Mouse (Mus musculus) liver, embryonic 13.5 days (tissue): ENCODE data around the gene Tcp11l1. TPM values are rescaled to one million over a fixed set of nuclear protein-coding genes. Genes with fewer than 3 reads are reported as not detected.

Experiments
- ATAC-seq: fragments of 200-750 bp; cut with Nextera tagmentation; 2 replicates; pipeline ENCODE4 v1.8.0; 2017; ENCODE audit warnings: low read depth, mild to moderate bottlenecking, moderate number of reproducible peaks, moderate library complexity
- DNase-seq: peaks from one replicate; pipeline ENCODE4 v3.0.0; 2022
- H3K27ac ChIP-seq: fragments of 300-500 bp; sonication (generic); 2 replicates; pipeline ENCODE4 v1.5.1; 2015; ENCODE audit warnings: moderate library complexity, mild to moderate bottlenecking, inconsistent platforms
- H3K27me3 ChIP-seq: fragments of 300-500 bp; sonication (generic); 2 replicates; pipeline ENCODE4 v1.6.1; 2015; ENCODE audit warnings: mild to moderate bottlenecking, inconsistent platforms
- H3K36me3 ChIP-seq: fragments of 300-500 bp; sonication (generic); 2 replicates; pipeline ENCODE4 v1.6.1; 2015; ENCODE audit warnings: mild to moderate bottlenecking, inconsistent platforms
- H3K4me1 ChIP-seq: fragments of 300-500 bp; sonication (generic); replicated peaks from 2 replicates; pipeline ENCODE4 v1.6.1; 2015; ENCODE audit warnings: inconsistent platforms
- H3K4me2 ChIP-seq: fragments of 300-500 bp; sonication (generic); 2 replicates; pipeline ENCODE4 v1.6.1; 2015; ENCODE audit warnings: inconsistent platforms, mild to moderate bottlenecking, moderate library complexity
- H3K4me3 ChIP-seq: fragments of 300-500 bp; sonication (generic); replicated peaks from 2 replicates; pipeline ENCODE4 v1.5.1; 2015; ENCODE audit warnings: mild to moderate bottlenecking, inconsistent platforms
- H3K9ac ChIP-seq: fragments of 300-500 bp; sonication (generic); 2 replicates; pipeline ENCODE4 v1.6.1; 2015; ENCODE audit warnings: mild to moderate bottlenecking, inconsistent platforms
- H3K9me3 ChIP-seq: fragments of 300-500 bp; sonication (generic); replicated peaks from 2 replicates; pipeline ENCODE4 v1.6.1; 2016; ENCODE audit warnings: inconsistent platforms
- WGBS: fragments of 180-500 bp; shearing (Covaris S2); methylation state at CpG from one replicate; pipeline ENCODE4 v1.1.7; 2015; ENCODE audit not compliant: insufficient replicate concordance; 5-methylcytosine and 5-hydroxymethylcytosine counted together
- polyA plus RNA-seq: library from polyadenylated mRNA; unstranded; fragments of >200 nt; fragmentation: Nextera tagmentation; extraction: Ambion mirVana; gene quantifications from 2 replicates; pipeline ENCODE4 v1.2.1, GENCODE M21; 2015

Gene Tcp11l1
- 6.8 and 6.9 TPM in 2 replicates for polyA plus RNA-seq

DNA sequence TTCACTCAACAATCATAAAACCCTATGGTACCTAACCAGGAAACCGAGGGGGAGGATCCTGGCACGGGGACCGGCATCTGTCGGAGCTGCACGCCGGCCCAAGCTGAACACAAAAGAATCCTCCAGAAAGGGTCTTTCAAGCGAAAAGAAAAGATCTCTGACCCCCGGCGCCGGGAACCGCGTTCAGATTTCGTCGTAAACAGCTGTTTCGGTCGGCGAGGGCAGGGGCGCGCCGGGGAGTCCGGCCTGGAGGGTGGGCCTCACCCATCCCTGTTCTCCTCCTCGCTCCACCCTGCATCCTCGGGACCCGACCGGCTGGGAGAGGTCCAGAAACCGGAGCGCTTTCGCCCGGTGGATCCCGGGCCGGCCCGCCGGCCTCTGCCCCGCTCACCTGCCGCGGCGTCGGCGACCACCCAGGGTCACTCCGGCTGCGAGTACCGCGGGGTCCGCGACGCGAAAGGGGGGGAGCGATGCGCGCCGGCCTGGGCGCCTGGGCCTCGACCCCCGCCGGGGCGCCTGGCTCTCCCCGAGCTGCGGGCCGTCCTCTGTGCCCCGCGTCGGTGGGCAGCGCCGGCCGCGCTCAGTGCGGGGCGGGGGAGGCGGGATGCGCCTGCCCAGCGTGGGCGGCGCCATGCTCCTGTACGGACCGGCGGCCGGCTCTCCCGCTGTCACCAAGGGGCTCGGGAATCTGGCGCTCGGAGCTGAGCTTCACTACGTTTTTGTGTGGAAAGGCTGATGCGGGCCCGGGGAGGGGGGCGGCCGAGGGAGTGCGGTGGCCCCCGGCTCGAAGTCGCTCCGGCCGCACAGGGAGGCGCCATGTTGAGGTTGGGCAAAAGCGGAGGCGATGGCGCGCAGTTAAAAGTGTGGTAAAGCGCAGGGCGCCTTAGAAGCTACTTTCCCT lies at the start of gene Tcp11l1:
Gene Tcp11l1, minus strand, starts transcription at position 585 of the 901 bp plus-strand sequence.
- H3K27ac ChIP-seq, result no peak within 1 kb of the TSS

GRCm38 (mm10) chr2:104750611-104751010 lies 38.6 kb upstream of the Tcp11l1 start:
- WGBS, result 49% methylated on average over 3 of the region's 3 CpGs
- no peak for ATAC-seq
- Histone ChIP-seq H3K9ac (no peak overlapping the region), H3K27me3 (no peaks in the 10 kb centered on the region), H3K4me2 (no peak overlapping the region), H3K4me1 (no peaks in the 10 kb centered on the region), H3K27ac (no peak overlapping the region), H3K4me3 (no peak overlapping the region), H3K36me3 (no peaks in the 10 kb centered on the region), H3K9me3 (no peaks in the 10 kb centered on the region)
- DNase-seq, result no peak

More for the DNA sequence above, at the start of gene Tcp11l1:
- Histone ChIP-seq H3K4me3 (peak within 1 kb of the TSS; percentile 68), H3K27me3 (peaks cover 45% of the 10 kb centered on the region), H3K36me3 (no peaks in the 10 kb centered on the region), H3K4me1 (peaks cover 11% of the 10 kb centered on the region), H3K4me2 (peak within 1 kb of the TSS; percentile 68), H3K9ac (peak within 1 kb of the TSS; percentile 69), H3K9me3 (no peaks in the 10 kb centered on the region)
- under 1% methylated on average over 73 of the region's 99 CpGs for WGBS
- ATAC-seq (peak; percentile 70), DNase-seq (peak; percentile 19)

DNA sequence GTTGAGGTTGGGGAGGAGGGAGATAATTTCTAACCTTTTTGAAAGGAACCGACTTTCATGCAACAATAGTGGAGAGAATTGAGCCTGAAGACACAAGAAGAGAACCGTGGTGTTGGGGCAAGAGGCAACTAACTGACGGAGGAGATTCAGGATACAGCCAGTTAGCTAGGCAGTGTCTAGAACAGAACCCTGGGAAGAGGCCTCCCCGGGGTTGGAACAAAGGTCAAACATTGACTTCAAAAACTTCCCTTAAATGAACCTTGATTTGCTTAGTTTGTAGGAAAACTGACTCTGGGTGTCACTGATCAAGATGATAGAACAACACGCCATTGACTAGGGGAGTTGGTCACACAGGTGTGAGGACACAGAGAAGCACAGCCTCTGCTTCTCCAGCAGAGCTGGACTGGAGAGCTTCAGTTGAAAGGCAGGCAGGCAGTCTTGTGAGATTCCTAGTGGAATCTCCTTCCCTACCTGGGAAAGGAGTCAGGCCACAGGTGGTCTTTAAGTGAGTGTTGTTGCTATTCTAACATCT lies 36.7 kb upstream of the Tcp11l1 start:
- Histone ChIP-seq H3K36me3 (no peaks in the 10 kb centered on the region), H3K4me3 (no peak overlapping the region), H3K4me2 (no peak overlapping the region), H3K9me3 (no peaks in the 10 kb centered on the region), H3K4me1 (no peaks in the 10 kb centered on the region), H3K27me3 (no peaks in the 10 kb centered on the region), H3K27ac (no peak overlapping the region), H3K9ac (no peak overlapping the region)
- no peak for ATAC-seq
- 59% methylated on average over 5 of the region's 5 CpGs for WGBS
- DNase-seq, result no peak

DNA sequence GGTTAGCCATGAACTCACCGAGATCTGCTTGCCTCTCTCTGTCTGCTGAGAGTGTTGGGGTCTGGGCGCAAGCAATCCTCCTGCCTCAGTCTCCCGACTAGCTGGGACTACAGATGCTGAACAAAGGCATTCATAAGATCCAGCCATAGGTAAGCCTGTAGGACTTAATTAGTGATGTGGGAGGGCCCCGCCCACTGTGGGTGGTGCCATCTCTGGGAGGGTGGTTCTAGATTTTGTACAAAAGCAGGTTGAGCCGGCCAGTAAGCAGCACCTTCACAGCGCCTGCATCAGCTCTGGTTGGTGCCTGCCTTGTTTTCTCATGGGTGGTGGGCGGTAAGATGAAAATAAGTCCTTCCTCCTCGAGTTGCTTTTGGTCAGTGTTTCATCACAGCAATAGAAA lies 34.3 kb upstream of the Tcp11l1 start:
- Histone ChIP-seq H3K9me3 (no peaks in the 10 kb centered on the region), H3K27ac (no peak overlapping the region), H3K9ac (no peak overlapping the region), H3K4me3 (no peak overlapping the region), H3K4me1 (peaks cover 2% of the 10 kb centered on the region; the same call in 1 of the 2 replicates), H3K4me2 (no peak overlapping the region), H3K27me3 (peaks cover 24% of the 10 kb centered on the region), H3K36me3 (no peaks in the 10 kb centered on the region)
- ATAC-seq (no peak), DNase-seq (peak; percentile 34)
- 42% methylated on average over 8 of the region's 8 CpGs for WGBS

DNA sequence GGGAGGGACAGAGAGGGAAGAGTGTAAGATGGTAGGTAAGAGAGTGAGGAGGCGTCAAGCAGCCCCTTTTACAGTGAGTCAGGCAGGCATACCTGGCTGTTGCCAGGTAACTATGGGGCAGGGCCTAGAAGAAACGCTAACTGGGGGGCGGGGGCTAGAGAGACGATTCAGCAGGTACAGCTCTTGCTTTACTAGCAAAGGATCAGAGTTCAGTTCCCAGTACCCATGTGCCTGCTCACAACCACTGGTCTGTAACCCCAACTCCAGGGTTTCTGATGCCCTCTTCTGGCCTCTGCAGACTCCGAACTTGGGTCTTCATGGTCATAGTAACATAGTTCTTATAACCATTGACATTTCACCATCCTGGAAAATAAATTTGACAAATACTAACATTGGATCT lies 32.0 kb upstream of the Tcp11l1 start:
- no peaks in the 10 kb centered on the region for H3K9me3 ChIP-seq
- H3K4me1 ChIP-seq, result peaks cover 2% of the 10 kb centered on the region; the same call in 1 of the 2 replicates
- H3K4me2 ChIP-seq, result no peak overlapping the region
- WGBS, result 46% methylated on average over 5 of the region's 5 CpGs
- ATAC-seq (no peak), DNase-seq (no peak)
- H3K36me3 ChIP-seq, result no peaks in the 10 kb centered on the region
- no peak overlapping the region for H3K4me3 ChIP-seq
- H3K9ac ChIP-seq, result no peak overlapping the region
- H3K27ac ChIP-seq, result no peak overlapping the region
- peaks cover 41% of the 10 kb centered on the region for H3K27me3 ChIP-seq

DNA sequence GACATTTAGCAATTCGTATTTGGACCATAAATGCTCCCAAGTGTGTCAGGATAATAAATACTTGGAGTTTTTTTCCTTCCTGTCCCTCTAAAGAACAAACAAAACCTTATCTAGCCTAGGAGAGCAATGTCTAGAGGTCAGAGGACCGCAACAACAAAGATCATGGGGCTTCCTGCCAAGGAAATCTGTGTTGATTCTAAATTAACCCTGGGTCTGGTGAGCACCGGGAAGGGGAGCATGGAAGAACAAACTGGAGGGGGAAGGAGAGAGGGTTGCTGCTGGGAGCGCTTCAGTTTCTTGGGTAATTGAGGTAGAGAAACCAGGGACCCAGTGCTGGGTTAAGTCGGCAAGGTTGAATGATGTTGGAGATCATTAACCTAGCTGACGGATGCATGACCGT lies 31.2 kb upstream of the Tcp11l1 start:
- peak overlapping the region; percentile 73 for H3K9ac ChIP-seq
- WGBS, result 13% methylated on average over 7 of the region's 7 CpGs

DNA sequence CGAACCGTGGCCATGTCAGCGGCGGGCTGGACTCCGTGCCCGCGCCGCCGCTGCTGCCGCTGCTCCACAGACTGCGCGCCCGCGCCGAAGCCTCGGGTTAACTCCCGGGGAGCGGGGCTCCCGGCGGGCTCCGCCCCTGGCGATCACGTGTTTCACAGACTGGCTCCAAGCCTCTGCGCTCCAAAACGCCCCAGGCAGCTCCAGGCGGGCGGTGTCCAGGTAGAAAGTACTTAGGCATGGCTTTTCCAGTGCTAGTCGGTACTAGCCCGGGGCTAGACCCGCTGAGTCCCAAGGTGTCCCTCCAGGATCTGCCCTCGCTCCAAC lies 30.7 kb upstream of the Tcp11l1 start, which contains the start of gene Depdc7:
Gene Depdc7, minus strand, starts transcription at position 138 of the 324 bp plus-strand sequence.
- DNase-seq (peak; percentile 90), ATAC-seq (peak; percentile 89)
- Histone ChIP-seq H3K4me3 (peak within 1 kb of the TSS; percentile 67), H3K27me3 (peaks cover 41% of the 10 kb centered on the region), H3K4me2 (peak within 1 kb of the TSS; percentile 82), H3K27ac (peak within 1 kb of the TSS; percentile 61), H3K9ac (peak within 1 kb of the TSS; percentile 73), H3K36me3 (no peaks in the 10 kb centered on the region), H3K9me3 (no peaks in the 10 kb centered on the region), H3K4me1 (peaks cover 2% of the 10 kb centered on the region; the same call in 1 of the 2 replicates)
- under 1% methylated on average over 29 of the region's 31 CpGs for WGBS

More for the DNA sequence above, 31.2 kb upstream of the Tcp11l1 start:
- Histone ChIP-seq H3K9me3 (no peaks in the 10 kb centered on the region), H3K27me3 (peaks cover 41% of the 10 kb centered on the region), H3K4me1 (peaks cover 2% of the 10 kb centered on the region; the same call in 1 of the 2 replicates), H3K4me2 (peak overlapping the region; percentile 82), H3K27ac (no peak overlapping the region), H3K4me3 (peak overlapping the region; percentile 67), H3K36me3 (no peaks in the 10 kb centered on the region)
- DNase-seq, result no peak
- ATAC-seq, result peak; percentile 19; the same call in 1 of the 2 replicates

- DNase-seq (no peak), ATAC-seq (no peak)
Measured at GRCm38 (mm10) chr2:104741896-104742740, 30.1 kb upstream of the Tcp11l1 start.

DNA sequence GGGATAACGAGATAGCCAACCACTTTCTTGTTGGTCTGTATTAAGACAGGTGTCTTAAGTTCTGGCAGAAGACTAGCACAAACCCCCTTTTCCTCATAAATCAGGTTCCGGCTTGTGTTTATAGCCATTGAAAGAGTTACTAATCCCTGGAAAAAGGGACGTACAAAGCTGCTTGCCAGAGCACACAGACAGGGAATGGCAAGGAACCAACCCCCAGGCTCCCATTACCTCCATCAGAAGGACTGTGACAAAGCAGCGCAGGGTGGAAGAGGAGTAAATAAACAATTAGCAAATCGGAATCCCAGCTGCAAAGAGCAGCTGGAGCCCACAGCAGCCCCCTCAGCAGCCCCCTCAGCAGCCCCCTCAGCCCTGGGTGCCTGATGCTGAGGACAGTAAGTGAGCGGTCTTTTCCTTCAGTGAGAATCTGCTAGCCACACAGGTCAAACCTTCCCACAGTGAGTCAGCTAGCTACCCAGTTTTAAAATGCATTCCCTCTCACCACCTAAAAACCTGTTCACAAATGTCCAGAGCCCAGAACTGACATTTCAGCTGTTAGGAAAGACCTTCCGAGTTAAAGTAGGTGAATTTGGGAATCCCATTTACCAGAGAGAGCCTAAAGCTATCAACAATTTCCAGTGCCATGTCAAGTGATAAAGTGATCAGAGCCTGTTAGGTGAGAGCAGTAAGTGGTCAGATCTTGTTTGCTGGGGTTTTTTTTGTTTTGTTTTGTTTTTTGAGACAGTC lies 29.2 kb upstream of the Tcp11l1 start:
- WGBS, result 53% methylated on average over 7 of the region's 7 CpGs
- Histone ChIP-seq H3K4me2 (peak overlapping the region; percentile 82), H3K4me3 (peak overlapping the region; percentile 67), H3K4me1 (peaks cover 2% of the 10 kb centered on the region; the same call in 1 of the 2 replicates), H3K36me3 (no peaks in the 10 kb centered on the region), H3K9me3 (no peaks in the 10 kb centered on the region), H3K27me3 (peaks cover 41% of the 10 kb centered on the region), H3K9ac (0 out of 2 replicates have a peak overlapping the region, but pooled peaks have one; percentile 73), H3K27ac (no peak overlapping the region)
- DNase-seq, result no peak
- ATAC-seq, result no peak

More at GRCm38 (mm10) chr2:104741896-104742740, 30.1 kb upstream of the Tcp11l1 start:
- Histone ChIP-seq H3K9ac (peak overlapping the region; percentile 73), H3K4me3 (peak overlapping the region; percentile 67), H3K27me3 (peaks cover 41% of the 10 kb centered on the region), H3K36me3 (no peaks in the 10 kb centered on the region), H3K4me1 (peaks cover 2% of the 10 kb centered on the region; the same call in 1 of the 2 replicates), H3K9me3 (no peaks in the 10 kb centered on the region), H3K27ac (peak overlapping the region; percentile 61), H3K4me2 (peak overlapping the region; percentile 82)
- 7% methylated on average over 42 of the region's 46 CpGs for WGBS

GRCm38 (mm10) chr2:104740248-104740949 lies 28.4 kb upstream of the Tcp11l1 start:
- Histone ChIP-seq H3K4me2 (peak overlapping the region; percentile 82; the same call in 1 of the 2 replicates), H3K27ac (no peak overlapping the region), H3K9me3 (no peaks in the 10 kb centered on the region), H3K9ac (no peak overlapping the region), H3K4me1 (peaks cover 2% of the 10 kb centered on the region; the same call in 1 of the 2 replicates), H3K36me3 (no peaks in the 10 kb centered on the region), H3K27me3 (peaks cover 41% of the 10 kb centered on the region), H3K4me3 (no peak overlapping the region)
- WGBS, result 55% methylated on average over 7 of the region's 7 CpGs
- DNase-seq (no peak), ATAC-seq (no peak)
